Comparison of ENCODE assay signal across 7 mouse cellular contexts in genomic region chr13:37541674-37542073, GRCm38 (mm10).
DNase-seq lines count a peak whose midpoint lies in the region; ATAC-seq and TF ChIP-seq lines count a peak whose summit lies in the region.

No protein-coding gene starts in this region.

- peak; percentile 64; the same call in 1 of the 2 replicates for TF ChIP-seq EP300 in CH12.LX (IDR thresholded peaks at IDR 0.05; ENCODE audit: low read length)

- 9% methylated on average over 6 of the region's 6 CpGs for WGBS in hindbrain, embryonic 14.5 days

- in situ Hi-C loops in CH12.LX (cut with MboI; ENCODE audit: low pct_ligation_motif_present, low pct_unique_long_range_greater_than_20kb, low sequenced_read_pairs): loop anchor here (10.0 to 25.0 kb wide), 2 partner anchors 93 to 421 kb away; no protein-coding TSS in a partner anchor

- peak overlapping the region; percentile 73 for H3K4me2 ChIP-seq in CH12.LX (ENCODE audit: insufficient read depth, low read depth, poor library complexity, severe bottlenecking)
- H3K4me2 ChIP-seq in hindbrain, embryonic 14.5 days (replicated peaks): peak overlapping the region; percentile 28; the same call in 1 of the 2 replicates

- H3K9me3 ChIP-seq in CH12.LX (replicated peaks; ENCODE audit: low read length): peaks cover 3% of the 10 kb centered on the region
- H3K9me3 ChIP-seq in hindbrain, embryonic 14.5 days (ENCODE audit: control insufficient read depth, low read length): no peaks in the 10 kb centered on the region

- peak overlapping the region in 2 of 3 experiments; percentile 28 to 61 for H3K4me3 ChIP-seq in CH12.LX (replicated peaks in 1 of 3; ENCODE audit: low read depth in 2 of 3, low read length in 2 of 3, poor library complexity in 1 of 3)
- no peak overlapping the region for H3K4me3 ChIP-seq in hindbrain, embryonic 14.5 days (replicated peaks; ENCODE audit: low read length)

- peaks cover 5 to 25% of the 10 kb centered on the region in 2 experiments for H3K4me1 ChIP-seq in CH12.LX (ENCODE audit: control insufficient read depth in 1 of 2, insufficient read depth in 2 of 2)
- no peaks in the 10 kb centered on the region for H3K4me1 ChIP-seq in hindbrain, embryonic 14.5 days (replicated peaks; ENCODE audit: control insufficient read depth, insufficient read depth, low read length)

- H3K27ac ChIP-seq in CH12.LX (ENCODE audit: insufficient read depth, low read depth): no peak overlapping the region
- H3K27ac ChIP-seq in hindbrain, embryonic 14.5 days: no peak overlapping the region

- DNase-seq in CH12.LX (ENCODE audit: extremely low read depth): peak; percentile 92
- peak; percentile 71 for DNase-seq in adrenal gland, postnatal 10 days
- DNase-seq in frontal cortex, postnatal 36 days (ENCODE audit: low spot score in 2 of 2): peak; percentile 26
- DNase-seq in hindbrain, embryonic 14.5 days (ENCODE audit: low spot score): peak; percentile 44
- DNase-seq in left cerebral cortex, adult 18-20 months (ENCODE audit: low spot score in 2 of 2): peak; percentile 15 to 21
- DNase-seq in lung, postnatal 4 days: peak; percentile 80
- peak; percentile 62 for DNase-seq in skeletal muscle tissue, adult 2 months (ENCODE audit: low read depth, low spot score)

- dilution Hi-C loops in CH12.LX (cut with MboI; ENCODE audit: extremely low pct_ligation_motif_present, extremely low pct_unique_long_range_greater_than_20kb, low sequenced_read_pairs): no loop called here

- no peaks in the 10 kb centered on the region for H3K79me2 ChIP-seq in CH12.LX (replicated peaks; ENCODE audit: control insufficient read depth, extremely low read depth, insufficient read depth, poor library complexity, severe bottlenecking)

- no peaks in the 10 kb centered on the region for H3K36me3 ChIP-seq in CH12.LX (replicated peaks in 1 of 2; ENCODE audit: control insufficient read depth in 1 of 2, insufficient read depth in 1 of 2, low read length in 1 of 2)
- H3K36me3 ChIP-seq in hindbrain, embryonic 14.5 days (replicated peaks; ENCODE audit: control insufficient read depth, insufficient read depth): no peaks in the 10 kb centered on the region

- no peaks in the 10 kb centered on the region for H3K27me3 ChIP-seq in CH12.LX (replicated peaks)
- no peaks in the 10 kb centered on the region for H3K27me3 ChIP-seq in hindbrain, embryonic 14.5 days (ENCODE audit: control insufficient read depth, insufficient read depth, low read length)

- no peak for ATAC-seq in hindbrain, embryonic 14.5 days (ENCODE audit: low FRiP score)

- TF ChIP-seq CTCF in CH12.LX (conservative IDR thresholded peaks at IDR 0.05 in 1 of 2, IDR thresholded peaks at IDR 0.05 in 1 of 2; ENCODE audit: low read depth in 2 of 2, low read length in 2 of 2): peak in 1 of 2 experiments; percentile 83; a peak in 3 of 4 replicates

- TF ChIP-seq RAD21 in CH12.LX (IDR thresholded peaks at IDR 0.05; ENCODE audit: low read depth, low read length): peak; percentile 83

- no peak for TF ChIP-seq POLR2A in CH12.LX (IDR thresholded peaks at IDR 0.05; ENCODE audit: low read depth, low read length)

- 0 out of 2 replicates have a peak overlapping the region, but pooled peaks have one; percentile 29 for H3K9ac ChIP-seq in CH12.LX (ENCODE audit: insufficient read depth, low read depth)
- no peak overlapping the region for H3K9ac ChIP-seq in hindbrain, embryonic 14.5 days

TF ChIP-seq in CH12.LX, 34 proteins besides CTCF, POLR2A, EP300 and RAD21:
- TF ChIP-seq BHLHE40 (IDR thresholded peaks at IDR 0.05; ENCODE audit: low read depth, low read length): peak; percentile 50
- no peak; the same call in 1 of the 2 replicates for TF ChIP-seq MXI1 (IDR thresholded peaks at IDR 0.05; ENCODE audit: low read depth, low read length)
- TF ChIP-seq HCFC1 (IDR thresholded peaks at IDR 0.05; ENCODE audit: low read depth, low read length): 0 out of 2 replicates have a peak, but pooled peaks have one; percentile 23
- TF ChIP-seq MEF2A (IDR thresholded peaks at IDR 0.05; ENCODE audit: borderline replicate concordance, low read depth, low read length): peak; percentile 78; the same call in 1 of the 2 replicates
- TF ChIP-seq RCOR1 (conservative IDR thresholded peaks at IDR 0.05; ENCODE audit: low read depth, low read length): 0 out of 2 replicates have a peak, but pooled peaks have one; percentile 55
- TF ChIP-seq TBP (conservative IDR thresholded peaks at IDR 0.05; ENCODE audit: low read depth, low read length): no peak
- peak; percentile 84 for TF ChIP-seq IRF4 (IDR thresholded peaks at IDR 0.05; ENCODE audit: low read depth, low read length)
- peak; percentile 29; the same call in 1 of the 2 replicates for TF ChIP-seq ZC3H11A (IDR thresholded peaks at IDR 0.05; ENCODE audit: low read depth, low read length)
- peak; percentile 28; the same call in 1 of the 2 replicates for TF ChIP-seq ETS1 (conservative IDR thresholded peaks at IDR 0.05; ENCODE audit: low read depth, low read length)
- peak; percentile 70 for TF ChIP-seq TCF12 (IDR thresholded peaks at IDR 0.05; ENCODE audit: low read depth, low read length)
- peak; percentile 70 for TF ChIP-seq ZKSCAN1 (IDR thresholded peaks at IDR 0.05; ENCODE audit: borderline replicate concordance, low read depth, low read length)
- TF ChIP-seq ZNF384 (IDR thresholded peaks at IDR 0.05; ENCODE audit: low read depth, low read length): 0 out of 2 replicates have a peak, but pooled peaks have one; percentile 19
- 0 out of 2 replicates have a peak, but pooled peaks have one; percentile 26 for TF ChIP-seq MAFK (IDR thresholded peaks at IDR 0.05; ENCODE audit: insufficient replicate concordance, low read length)
- peak; percentile 69; the same call in 1 of the 2 replicates for TF ChIP-seq SIN3A (IDR thresholded peaks at IDR 0.05; ENCODE audit: low read length)
- TF ChIP-seq ZMIZ1 (IDR thresholded peaks at IDR 0.05; ENCODE audit: low read depth, low read length): no peak; the same call in 1 of the 2 replicates
- TF ChIP-seq MYC (IDR thresholded peaks at IDR 0.05; ENCODE audit: low read depth, low read length): peak; percentile 74; the same call in 1 of the 2 replicates
- peak; percentile 89 for TF ChIP-seq MAZ (IDR thresholded peaks at IDR 0.05; ENCODE audit: low read depth, low read length)
- TF ChIP-seq E2F4 (IDR thresholded peaks at IDR 0.05; ENCODE audit: insufficient replicate concordance, low read depth, low read length): 0 out of 2 replicates have a peak, but pooled peaks have one; percentile 66
- peak; percentile 84 for TF ChIP-seq SMC3 (IDR thresholded peaks at IDR 0.05; ENCODE audit: low read depth, low read length)
- peak; percentile 62; the same call in 1 of the 2 replicates for TF ChIP-seq ELF1 (IDR thresholded peaks at IDR 0.05; ENCODE audit: low read depth, low read length)
- no peak for TF ChIP-seq UBTF (IDR thresholded peaks at IDR 0.05; ENCODE audit: low read depth, low read length)
- no peak for TF ChIP-seq PAX5 (IDR thresholded peaks at IDR 0.05; ENCODE audit: low read length)
- peak; percentile 42 for TF ChIP-seq JUND (conservative IDR thresholded peaks at IDR 0.05; ENCODE audit: low read depth, low read length)
- TF ChIP-seq CHD2 (IDR thresholded peaks at IDR 0.05; ENCODE audit: low read length): peak; percentile 63; the same call in 1 of the 2 replicates

Comparison
In these comparisons a context has a peak if more than half of its experiments do, and no peak if none do; other contexts are left out.
1. DNase-seq: peak in every context shown above with its lines; median percentile 92 in CH12.LX; 80 in lung, postnatal 4 days; 71 in adrenal gland, postnatal 10 days; 62 in skeletal muscle tissue, adult 2 months; 44 in hindbrain, embryonic 14.5 days; 26 in frontal cortex, postnatal 36 days; 18 in left cerebral cortex, adult 18-20 months.